In the genomic region with DNA sequence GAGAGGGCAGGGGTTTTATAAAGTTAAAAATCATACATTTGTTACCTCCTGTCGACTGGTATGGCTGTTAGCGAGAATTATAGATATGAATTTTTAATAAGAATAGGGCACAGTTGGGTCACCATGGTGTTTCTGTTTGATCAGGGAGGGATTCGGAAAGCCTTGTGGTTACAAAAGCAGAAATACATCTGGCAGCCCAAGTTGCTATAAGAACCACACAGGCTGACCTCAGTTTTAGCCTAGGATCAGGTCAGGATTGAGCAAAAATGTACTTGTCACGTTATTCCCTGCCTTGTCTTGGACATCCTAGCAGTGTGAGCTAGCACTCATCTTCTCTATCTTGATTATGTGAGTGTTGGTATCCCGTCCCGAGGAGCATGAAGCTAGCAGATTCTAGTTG, we compare ENCODE assay signal across 43 mouse cellular contexts. TPM values are rescaled to one million over a fixed set of nuclear protein-coding genes. Genes with fewer than 3 reads are reported as not detected.
"Had no signal": no experiment of that assay in that cellular context is flagged by ENCODE, and none has a peak within 500 bp of the region (broad histone marks: within the 10 kb centered on the region; RNA-seq: fewer than 3 reads in every experiment).

No protein-coding gene starts in this region.

- H3K4me3 ChIP-seq: gastrocnemius, adult 2 months; heart, adult 2 months; heart, embryonic 10.5 days; heart, embryonic 12.5 days; hindbrain, embryonic 12.5 days; kidney, embryonic 15.5 days; limb, embryonic 13.5 days; limb, embryonic 15.5 days; liver, embryonic 12.5 days had no signal

- ATAC-seq: hindbrain, postnatal 0 days; intestine, embryonic 16.5 days; liver, embryonic 12.5 days had no signal

- H3K9me3 ChIP-seq: heart, embryonic 10.5 days; heart, embryonic 12.5 days; hindbrain, embryonic 12.5 days; kidney, embryonic 15.5 days; limb, embryonic 13.5 days; limb, embryonic 15.5 days; liver, embryonic 12.5 days had no signal

- H3K4me2 ChIP-seq: heart, embryonic 12.5 days; hindbrain, embryonic 12.5 days; hindbrain, embryonic 14.5 days; kidney, embryonic 15.5 days; limb, embryonic 13.5 days; limb, embryonic 15.5 days; liver, embryonic 12.5 days had no signal

- H3K9ac ChIP-seq: heart, embryonic 12.5 days; hindbrain, embryonic 12.5 days; hindbrain, embryonic 14.5 days; kidney, embryonic 15.5 days; limb, embryonic 13.5 days; limb, embryonic 15.5 days; liver, embryonic 12.5 days; liver, embryonic 14.5 days had no signal

- H3K27ac ChIP-seq: gastrocnemius, adult 2 months; heart, adult 2 months; heart, embryonic 10.5 days; hindbrain, embryonic 12.5 days; hindbrain, embryonic 14.5 days; hindbrain, postnatal 0 days; kidney, embryonic 15.5 days; kidney, postnatal 0 days; limb, embryonic 13.5 days; limb, embryonic 15.5 days; liver, embryonic 12.5 days; liver, embryonic 14.5 days had no signal

- DNase-seq: gastrocnemius, adult 2 months; gastrocnemius, postnatal 10 days; gastrocnemius, postnatal 25 days; heart, adult 11 months; heart, adult 2 months; heart, postnatal 10 days; heart, postnatal 4 days; kidney, adult 11 months; kidney, adult 2 months; kidney, adult 9 months; kidney, postnatal 14 days; kidney, postnatal 36 days; layer of hippocampus, adult 9-11 months; layer of hippocampus, postnatal 36 days; left cerebral cortex, postnatal 4 days had no signal

- H3K4me1 ChIP-seq: heart, embryonic 10.5 days; heart, embryonic 12.5 days; limb, embryonic 15.5 days; liver, embryonic 12.5 days had no signal

- H3K27me3 ChIP-seq: heart, embryonic 12.5 days; hindbrain, embryonic 12.5 days; kidney, embryonic 15.5 days; limb, embryonic 13.5 days; limb, embryonic 15.5 days; liver, embryonic 12.5 days had no signal

- H3K36me3 ChIP-seq: heart, embryonic 10.5 days; heart, embryonic 12.5 days; hindbrain, embryonic 12.5 days; kidney, embryonic 15.5 days; limb, embryonic 13.5 days; limb, embryonic 15.5 days; liver, embryonic 12.5 days had no signal

RNA-seq across cellular contexts. Expression of a gene that starts 25.6 kb away (rescaled TPM):
- total RNA-seq: gastrocnemius, adult 2 months; gastrocnemius, postnatal 10 days; gastrocnemius, postnatal 25 days; gastrocnemius, postnatal 4 days; heart, adult 2 months; heart, postnatal 10 days; heart, postnatal 25 days; heart, postnatal 4 days; hindbrain, postnatal 0 days; layer of hippocampus, adult 18-20 months; layer of hippocampus, adult 8-10 months; layer of hippocampus, postnatal 14 days; layer of hippocampus, postnatal 36 days; left cerebral cortex, adult 18-20 months; left cerebral cortex, adult 8-10 months; left cerebral cortex, postnatal 10 days; left cerebral cortex, postnatal 25 days; left cerebral cortex, postnatal 4 days; liver, adult 2 months had no signal
- polyA plus RNA-seq: frontal cortex, adult 2 months; heart, adult 2 months; heart, embryonic 10.5 days; heart, embryonic 12.5 days; heart, embryonic 14.5 days; heart, embryonic 16.5 days; hindbrain, embryonic 12.5 days; hindbrain, embryonic 14.5 days; hindbrain, postnatal 0 days; intestine, embryonic 14.5 days; intestine, embryonic 16.5 days; kidney, adult 2 months; kidney, embryonic 15.5 days; kidney, postnatal 0 days; large intestine, adult 2 months; limb, embryonic 11.5 days; limb, embryonic 13.5 days; limb, embryonic 15.5 days; liver, adult 2 months; liver, embryonic 12.5 days; liver, embryonic 14.5 days had no signal
